Mouse (Mus musculus) liver, adult 10 weeks (tissue): ENCODE measurements around the gene Ufm1. TPM values are rescaled to one million over a fixed set of nuclear protein-coding genes. Genes with fewer than 3 reads are reported as not detected.

Source experiments
- polyA plus RNA-seq: library from polyadenylated mRNA; stranded (reverse); fragments of 350-450 nt; fragmentation: Illumina TruSeq; extraction: RNeasy Lipid Tissue Mini Kit (QIAGEN cat#74804); gene quantifications from one replicate; pipeline ENCODE4 v1.2.3, GENCODE M21; 2014; ENCODE audit warnings: low read depth, low replicate concordance

Gene Ufm1
- polyA plus RNA-seq: 134 TPM

GRCm38 (mm10) chr3:53863383-53864220 is at the start of gene Ufm1:
TSS of gene Ufm1 (minus strand) at chr3:53863830.

GRCm38 (mm10) chr3:53844786-53845185 is 18.8 kb downstream of the Ufm1 start, which contains the start of gene Gm10985:
TSS of gene Gm10985 (plus strand) at chr3:53845086.

Other genes with a start within 250 kb of the Ufm1 start
- gene Frem2, start 206.5 kb downstream of the Ufm1 start, polyA plus RNA-seq: not detected
- not detected for gene Gm10985, start 18.7 kb downstream of the Ufm1 start, polyA plus RNA-seq